Mouse (Mus musculus) left cerebral cortex, postnatal 25 days (tissue): Measurements from ENCODE around the gene Camkk2. TPM values are rescaled to one million over a fixed set of nuclear protein-coding genes. Genes with fewer than 3 reads are reported as not detected.
A peak's percentile ranks its signal among the peaks of the same experiment; 100 is the strongest.

ENCODE experiments used
- DNase-seq, 2 experiments: peaks; one replicate each; pipeline ENCODE4 v3.0.0; 2022; ENCODE audit warnings: low spot score in 2 of 2, mixed read lengths in 1 of 2
- intact Hi-C: fragments of 180-260 bp; cut with DNase I; formaldehyde crosslinking; loops from one replicate; pipeline ENCODE4 v1.15.1; 2025
- total RNA-seq, 2 experiments: library from RNA; stranded (reverse); gene quantifications; 2 replicates each; pipeline ENCODE4 v1.2.3; 2021

Camkk2 gene
- total RNA-seq, 2 experiments from 2014 or later = 256 to 266 TPM

- intact Hi-C loops = no loop called here
- no peak for DNase-seq
Observed at GRCm38 (mm10) chr5:122756680-122757079, 22.5 kb downstream of the Camkk2 start.

- intact Hi-C loops = no loop called here
- no peak for DNase-seq
Observed at GRCm38 (mm10) chr5:122756144-122756543, 23.1 kb downstream of the Camkk2 start.

- intact Hi-C loops = no loop called here
- DNase-seq = no peak
Observed at GRCm38 (mm10) chr5:122755620-122756019, 23.6 kb downstream of the Camkk2 start.

- intact Hi-C loops = no loop called here
- no peak for DNase-seq
Observed at GRCm38 (mm10) chr5:122754477-122754876, 24.7 kb downstream of the Camkk2 start.

DNA sequence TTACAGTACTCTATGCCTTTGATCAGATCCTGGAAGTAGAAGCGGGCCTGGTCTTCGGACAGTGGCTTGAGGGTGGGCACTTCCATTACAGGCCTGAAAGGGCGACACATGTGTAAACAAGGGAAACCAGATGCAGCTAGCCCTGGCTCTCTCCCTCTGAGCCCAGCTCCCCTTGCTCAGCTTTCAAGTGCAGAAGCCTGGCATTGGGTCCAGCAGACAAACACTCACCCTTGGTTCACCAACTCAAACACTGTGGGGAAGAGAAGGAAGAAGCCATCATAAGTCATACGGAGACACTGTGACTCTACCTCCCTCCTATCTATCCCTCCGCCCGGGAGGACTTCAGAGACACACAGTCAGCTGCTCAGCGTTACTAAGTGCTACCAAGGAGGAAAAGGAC, 31.3 kb downstream of the Camkk2 start:
- intact Hi-C loops = no loop called here
- no peak for DNase-seq

DNA sequence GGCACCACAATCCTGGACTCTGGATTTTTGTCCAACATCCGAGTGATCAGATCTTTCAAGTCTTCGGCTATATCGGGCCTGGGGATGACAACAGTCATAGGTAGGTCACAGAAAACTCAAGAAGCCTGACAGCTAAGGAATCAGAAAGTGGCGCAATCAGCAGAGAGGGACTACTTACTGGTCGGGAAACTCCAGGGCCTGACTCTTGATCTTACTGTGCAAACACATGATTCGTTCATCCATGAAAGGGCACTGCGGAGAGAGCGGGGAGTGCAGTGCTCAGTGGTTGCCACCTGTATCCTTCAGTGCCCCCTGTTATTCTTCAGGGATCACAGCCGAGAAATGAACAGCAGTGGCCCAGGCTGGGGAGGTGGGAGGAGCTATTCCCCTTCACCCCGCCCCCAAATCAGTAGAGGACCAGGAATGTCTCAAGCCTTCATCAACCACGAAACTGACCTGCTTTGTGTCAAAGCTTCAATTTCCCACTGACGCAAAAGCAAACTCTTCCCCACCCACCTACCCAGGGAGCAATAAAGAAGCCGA, 35.3 kb downstream of the Camkk2 start:
- DNase-seq = no peak
- intact Hi-C loops = no loop called here

DNA sequence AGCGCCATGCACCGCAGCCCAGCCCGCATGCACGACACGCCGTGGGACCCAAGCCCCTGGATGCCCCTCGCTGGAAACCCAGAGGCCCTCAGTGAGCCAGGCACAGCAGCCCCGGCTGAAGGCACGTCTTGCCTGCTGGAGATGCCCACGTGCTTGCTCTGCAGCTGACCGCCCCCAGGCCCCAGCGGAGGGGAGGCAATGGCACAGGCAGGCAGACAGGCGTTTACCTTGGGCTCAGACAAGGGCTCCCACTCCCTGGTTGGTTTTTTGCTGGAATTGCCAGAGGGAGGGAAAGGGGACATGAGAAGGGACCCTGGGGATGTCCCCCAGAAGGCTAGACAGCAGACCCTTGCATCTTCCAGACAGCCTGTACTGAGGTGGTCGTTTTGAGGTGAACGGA, 42.4 kb downstream of the Camkk2 start:
- no peak for DNase-seq
- intact Hi-C loops = no loop called here

GRCm38 (mm10) chr5:122735853-122736252, 43.4 kb downstream of the Camkk2 start:
- intact Hi-C loops = no loop called here
- no peak for DNase-seq

GRCm38 (mm10) chr5:122733881-122734280, 45.3 kb downstream of the Camkk2 start:
- intact Hi-C loops = no loop called here
- DNase-seq = no peak

GRCm38 (mm10) chr5:122731991-122732673, 47.1 kb downstream of the Camkk2 start:
- intact Hi-C loops = no loop called here
- DNase-seq = no peak

DNA sequence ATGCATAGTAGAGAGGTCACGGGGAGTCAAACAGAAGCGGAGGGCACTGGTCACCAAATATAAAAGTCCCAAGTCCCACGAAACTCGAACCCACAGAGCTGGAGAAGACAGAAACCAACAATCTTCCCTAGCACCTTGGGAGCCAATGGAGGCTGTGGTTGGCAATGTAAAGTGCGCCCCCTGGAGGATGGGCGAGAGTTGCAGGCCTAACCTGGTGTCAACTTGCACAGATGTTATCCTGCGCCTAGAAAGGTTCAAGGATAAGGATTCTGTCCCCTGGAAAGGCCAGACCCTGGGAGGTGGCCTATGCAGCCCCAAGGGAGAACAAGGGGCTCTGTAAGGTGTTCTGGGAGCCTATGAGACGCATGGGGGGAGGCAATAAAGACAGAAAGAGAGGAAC, 47.9 kb downstream of the Camkk2 start:
- DNase-seq = peak; percentile 61 to 63
- intact Hi-C loops = no loop called here

GRCm38 (mm10) chr5:122730776-122731175, 48.4 kb downstream of the Camkk2 start:
- DNase-seq = no peak
- intact Hi-C loops = no loop called here

- intact Hi-C loops = loop anchor here (5.0 kb wide), 4 partner anchors 85 to 325 kb away; partner anchors contain the start of genes Anapc7, Atp2a2 and P2rx7
- no peak for DNase-seq
Observed at GRCm38 (mm10) chr5:122727096-122727495, 52.1 kb downstream of the Camkk2 start.

DNA sequence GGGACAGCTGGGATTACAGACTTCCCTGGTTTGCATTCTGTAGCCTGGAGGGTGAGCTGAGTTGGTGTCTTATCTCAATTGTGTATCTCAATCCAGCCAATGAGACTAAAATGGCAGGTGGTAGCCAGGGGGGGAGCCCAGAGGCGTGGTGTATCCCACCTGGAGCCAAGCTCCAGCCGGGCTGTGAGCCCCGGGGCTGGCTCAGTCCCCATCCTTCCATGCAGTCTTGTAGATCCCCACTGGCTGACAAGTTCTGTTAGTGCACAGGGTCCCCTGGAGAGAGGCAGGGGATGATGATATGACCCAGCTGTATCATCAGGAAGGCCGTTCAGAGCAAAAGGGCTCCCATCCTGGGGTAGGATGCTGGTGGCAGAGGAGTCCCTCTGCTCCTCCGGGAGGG, 52.6 kb downstream of the Camkk2 start:
- DNase-seq = no peak
- intact Hi-C loops = loop anchor here (5.0 kb wide), 4 partner anchors 84 to 324 kb away; partner anchors contain the start of genes Anapc7, Atp2a2 and P2rx7

- intact Hi-C loops = loop anchor here (5.0 kb wide), 4 partner anchors 84 to 324 kb away; partner anchors contain the start of genes Anapc7, Atp2a2 and P2rx7
- DNase-seq = peak; percentile 76 to 90
Observed at GRCm38 (mm10) chr5:122726068-122726467, 53.1 kb downstream of the Camkk2 start.

GRCm38 (mm10) chr5:122725453-122725852, 53.8 kb downstream of the Camkk2 start:
- no peak for DNase-seq
- intact Hi-C loops = loop anchor here (5.0 kb wide), 4 partner anchors 83 to 323 kb away; partner anchors contain the start of genes Anapc7, Atp2a2 and P2rx7

DNA sequence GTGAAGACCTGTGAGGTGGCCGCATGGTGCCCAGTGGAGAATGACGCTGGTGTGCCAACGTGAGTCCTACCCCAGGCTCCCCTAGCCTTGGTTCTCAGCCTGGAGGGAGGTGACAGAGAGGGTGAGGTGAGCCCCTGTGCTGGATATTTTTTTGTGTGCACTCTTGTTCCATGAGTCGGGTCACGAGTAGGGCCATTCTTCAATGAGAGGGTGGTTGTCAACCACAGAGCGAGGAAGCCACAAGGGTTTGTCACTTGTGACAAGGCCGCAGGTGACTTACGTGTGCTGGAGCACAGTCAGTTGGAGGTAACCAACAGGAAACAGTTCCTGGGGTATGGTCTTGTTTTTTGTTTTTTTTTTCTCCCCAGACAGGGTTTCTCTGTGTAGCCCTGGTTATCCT, 60.0 kb downstream of the Camkk2 start:
- DNase-seq = no peak
- intact Hi-C loops = no loop called here

DNA sequence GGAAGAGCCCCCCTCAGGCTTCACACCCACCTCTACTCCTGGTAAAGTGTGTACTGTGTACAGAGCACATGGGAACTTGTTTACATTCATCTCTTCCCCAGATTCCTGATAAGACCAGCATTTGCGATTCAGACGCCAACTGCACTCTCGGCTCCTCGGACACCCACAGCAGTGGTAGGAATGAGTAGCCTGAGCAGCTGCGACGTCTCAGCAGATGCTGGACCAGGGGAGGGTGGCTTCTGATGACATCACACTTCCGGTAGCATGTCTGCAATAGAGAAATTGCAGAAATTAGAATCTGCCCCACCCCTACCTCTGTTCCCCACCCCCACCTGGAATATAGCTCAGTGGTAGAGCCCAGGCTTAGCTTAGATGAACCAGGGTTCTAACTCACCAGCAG, 60.8 kb downstream of the Camkk2 start:
- no peak for DNase-seq
- intact Hi-C loops = no loop called here

DNA sequence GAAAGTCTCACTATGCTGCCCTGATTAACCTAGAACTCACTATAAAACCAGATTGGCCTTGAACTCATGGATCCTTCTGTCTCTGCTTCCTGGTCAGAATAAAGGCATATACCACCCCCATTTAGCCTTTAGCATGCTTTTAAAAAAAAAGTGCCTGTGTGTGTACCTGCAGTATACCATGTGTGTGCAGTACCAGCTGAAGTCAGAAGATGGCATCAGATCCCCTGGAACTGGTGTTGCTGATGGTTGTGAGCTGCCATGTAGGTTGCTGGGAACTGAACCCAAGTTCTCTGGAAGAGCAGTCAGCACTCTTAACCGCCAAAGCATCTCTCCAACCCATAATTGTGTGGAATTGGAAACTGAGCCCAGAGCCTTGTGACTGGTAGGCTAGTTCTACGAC, 62.4 kb downstream of the Camkk2 start:
- DNase-seq = no peak

DNA sequence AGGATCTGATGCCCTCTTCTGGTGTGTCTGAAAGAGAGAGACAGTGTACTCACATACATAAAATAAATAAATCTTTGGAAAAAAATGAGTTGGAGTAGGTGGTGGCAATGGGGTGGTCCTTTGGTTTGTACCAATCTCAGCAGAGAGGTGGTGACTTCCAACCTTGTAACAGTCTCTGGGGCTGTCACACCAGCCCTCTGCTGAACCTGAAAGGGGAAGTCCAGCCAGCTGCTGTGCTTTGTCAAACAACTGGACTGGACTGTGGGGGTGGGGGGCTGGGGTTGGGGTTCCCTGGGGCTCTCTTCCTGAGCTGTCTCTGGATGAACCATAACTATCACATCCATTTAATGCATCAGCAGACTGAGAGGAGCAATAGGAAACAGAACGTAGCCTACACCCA, 63.5 kb downstream of the Camkk2 start:
- intact Hi-C loops = no loop called here
- DNase-seq = no peak

More for the DNA sequence above, 62.4 kb downstream of the Camkk2 start:
- intact Hi-C loops = no loop called here

GRCm38 (mm10) chr5:122708819-122709218, 70.4 kb downstream of the Camkk2 start:
- intact Hi-C loops = no loop called here
- DNase-seq = no peak
